Mouse (Mus musculus) erythroblast, embryonic 14.5 days (primary cell): ENCODE results near the gene Ppp4r2.

Experiments
- GATA1 ChIP-seq: IDR thresholded peaks from 2 replicates; pipeline ENCODE4 v1.6.1; 2012; ENCODE audit warnings: low read length, inconsistent platforms, mixed read lengths
- TAL1 ChIP-seq: IDR thresholded peaks from 3 replicates; pipeline ENCODE4 v1.6.1; 2012; ENCODE audit warnings: low read length, inconsistent platforms, mixed read lengths

- TF ChIP-seq TAL1 (no peak), GATA1 (no peak)
Observed at GRCm38 (mm10) chr6:100869909-100870308, 36.5 kb downstream of the Ppp4r2 start.
